Mouse (Mus musculus) small intestine, adult 2 months (tissue): ENCODE measurements around the gene Foxp2. TPM values are rescaled to one million over a fixed set of nuclear protein-coding genes. Genes with fewer than 3 reads are reported as not detected.

Experiments
- H3K27ac ChIP-seq: fragments of 200-500 bp; 2 replicates; pipeline ENCODE4 v1.5.1; 2012; ENCODE audit warnings: low read depth, low read length, control low read depth, inconsistent platforms; ENCODE audit not compliant: insufficient read depth
- H3K27me3 ChIP-seq: fragments of 200-500 bp; 2 replicates; pipeline ENCODE4 v1.6.1; 2012; ENCODE audit warnings: mild to moderate bottlenecking, moderate library complexity, low read length, inconsistent platforms; ENCODE audit not compliant: control insufficient read depth, insufficient read depth
- H3K36me3 ChIP-seq: fragments of 200-500 bp; 2 replicates; pipeline ENCODE4 v1.6.1; 2012; ENCODE audit warnings: mild to moderate bottlenecking, low read length, control low read depth, inconsistent platforms; ENCODE audit not compliant: control insufficient read depth, insufficient read depth
- H3K4me1 ChIP-seq: fragments of 200-500 bp; 2 replicates; pipeline ENCODE4 v1.6.1; 2012; ENCODE audit warnings: low read length, inconsistent platforms, mixed read lengths; ENCODE audit not compliant: control insufficient read depth, insufficient read depth, insufficient read length
- H3K4me3 ChIP-seq: fragments of 200-500 bp; 2 replicates; pipeline ENCODE4 v1.5.1; 2012; ENCODE audit warnings: low read depth, mild to moderate bottlenecking, control low read depth, inconsistent platforms, low read length, moderate library complexity
- CTCF ChIP-seq: fragments of 200-500 bp; IDR thresholded peaks from 2 replicates; pipeline ENCODE4 v1.5.1; 2012; ENCODE audit warnings: low read depth, mild to moderate bottlenecking, control low read depth, inconsistent platforms, low read length, moderate library complexity, mixed read lengths; ENCODE audit not compliant: insufficient replicate concordance, insufficient read length; ENCODE audit errors: extremely low read depth
- POLR2A ChIP-seq: fragments of 200-500 bp; IDR thresholded peaks from 2 replicates; pipeline ENCODE4 v1.6.1; 2012; ENCODE audit warnings: low read depth, mild to moderate bottlenecking, control low read depth, inconsistent platforms, low read length, moderate library complexity
- WGBS: fragments of 180-500 bp; shearing (Covaris S2); methylation state at CpG from one replicate; pipeline ENCODE4 v1.1.7; 2018; 5-methylcytosine and 5-hydroxymethylcytosine counted together
- polyA plus RNA-seq: library from polyadenylated mRNA; depleted of rRNA; stranded (reverse); fragments of >200 nt; gene quantifications from 2 replicates; pipeline ENCODE4 v1.2.3, GENCODE M21; 2012; rRNA removed

Foxp2 gene
- 3.3 and 5.2 TPM in 2 replicates for polyA plus RNA-seq

- no peaks in the 10 kb centered on the region for H3K4me1 ChIP-seq
- H3K27ac ChIP-seq: no peak within 1 kb of the TSS
- peaks cover 17% of the 10 kb centered on the region for H3K27me3 ChIP-seq
- WGBS: under 1% methylated on average over 80 of the region's 80 CpGs
- H3K4me3 ChIP-seq: peak within 1 kb of the TSS; percentile 62
- no peak for TF ChIP-seq POLR2A
- no peak for TF ChIP-seq CTCF
- no peaks in the 10 kb centered on the region for H3K36me3 ChIP-seq
These were observed at the start of gene Foxp2 for GRCm38 (mm10) chr6:14901183-14901970. TSS of gene Foxp2 (plus strand) at chr6:14901349.

GRCm38 (mm10) chr6:14885199-14885598 is 15.9 kb upstream of the Foxp2 start:
- no peak overlapping the region for H3K27ac ChIP-seq

GRCm38 (mm10) chr6:14897028-14897427 is 4.1 kb upstream of the Foxp2 start:
- TF ChIP-seq CTCF: no peak
- 8% methylated on average over 2 of the region's 2 CpGs for WGBS

More at GRCm38 (mm10) chr6:14885199-14885598, 15.9 kb upstream of the Foxp2 start:
- H3K4me3 ChIP-seq: no peak overlapping the region
- no peaks in the 10 kb centered on the region for H3K4me1 ChIP-seq
- H3K27me3 ChIP-seq: no peaks in the 10 kb centered on the region
- H3K36me3 ChIP-seq: no peaks in the 10 kb centered on the region
- TF ChIP-seq CTCF (no peak), POLR2A (no peak)

GRCm38 (mm10) chr6:14898096-14898855 is 2.9 kb upstream of the Foxp2 start:
- H3K4me1 ChIP-seq: no peaks in the 10 kb centered on the region
- WGBS: 18% methylated on average over 31 of the region's 31 CpGs
- no peak overlapping the region for H3K4me3 ChIP-seq
- TF ChIP-seq POLR2A: no peak
- no peak for TF ChIP-seq CTCF
- H3K36me3 ChIP-seq: no peaks in the 10 kb centered on the region
- peaks cover 17% of the 10 kb centered on the region for H3K27me3 ChIP-seq
- no peak overlapping the region for H3K27ac ChIP-seq

More at GRCm38 (mm10) chr6:14897028-14897427, 4.1 kb upstream of the Foxp2 start:
- H3K4me3 ChIP-seq: no peak overlapping the region
- no peaks in the 10 kb centered on the region for H3K36me3 ChIP-seq
- H3K4me1 ChIP-seq: no peaks in the 10 kb centered on the region
- no peak overlapping the region for H3K27ac ChIP-seq
- H3K27me3 ChIP-seq: peaks cover 17% of the 10 kb centered on the region

- 33% methylated on average over 19 of the region's 19 CpGs for whole genome bisulfite sequencing
- Histone ChIP-seq H3K4me3 (no peak overlapping the region), H3K27me3 (peaks cover 17% of the 10 kb centered on the region)
These were observed 2.0 kb upstream of the Foxp2 start for GRCm38 (mm10) chr6:14899021-14899610.

GRCm38 (mm10) chr6:14899936-14900578 is 1.1 kb upstream of the Foxp2 start:
- Histone ChIP-seq H3K27ac (no peak overlapping the region), H3K4me3 (peak overlapping the region; percentile 62), H3K4me1 (no peaks in the 10 kb centered on the region), H3K36me3 (no peaks in the 10 kb centered on the region), H3K27me3 (peaks cover 17% of the 10 kb centered on the region)
- 3% methylated on average over 29 of the region's 29 CpGs for WGBS
- TF ChIP-seq CTCF (no peak), POLR2A (no peak)

More at GRCm38 (mm10) chr6:14899021-14899610, 2.0 kb upstream of the Foxp2 start:
- Histone ChIP-seq H3K27ac (no peak overlapping the region), H3K36me3 (no peaks in the 10 kb centered on the region), H3K4me1 (no peaks in the 10 kb centered on the region)
- TF ChIP-seq POLR2A (no peak), CTCF (no peak)
